In genomic region chr4:27846106-27846622, GRCm38 (mm10) we compare ENCODE assay signal across 16 mouse cellular contexts.
"Had no signal": no experiment of that assay in that cellular context is flagged by ENCODE, and none has a peak within 500 bp of the region (broad histone marks: within the 10 kb centered on the region; RNA-seq: fewer than 3 reads in every experiment).

No protein-coding gene starts in this region.

- H3K4me3 ChIP-seq: intestine, embryonic 15.5 days; kidney, embryonic 15.5 days; liver, embryonic 13.5 days; myocyte; neural tube, embryonic 13.5 days; stomach, embryonic 15.5 days had no signal

- H3K27ac ChIP-seq: intestine, embryonic 15.5 days; kidney, embryonic 15.5 days; liver, embryonic 13.5 days; neural tube, embryonic 13.5 days; stomach, embryonic 15.5 days had no signal

- ATAC-seq: intestine, embryonic 15.5 days had no signal

- H3K9ac ChIP-seq: intestine, embryonic 15.5 days; kidney, embryonic 15.5 days; liver, embryonic 13.5 days; neural tube, embryonic 13.5 days; stomach, embryonic 15.5 days had no signal

- H3K4me2 ChIP-seq: intestine, embryonic 15.5 days; kidney, embryonic 15.5 days; liver, embryonic 13.5 days; neural tube, embryonic 13.5 days; stomach, embryonic 15.5 days had no signal

- DNase-seq: kidney, adult 11 months; kidney, adult 8-10 months; kidney, postnatal 10 days; kidney, postnatal 36 days; liver, embryonic 13.5 days; lung, adult 2 months; lung, postnatal 14 days; lung, postnatal 4 days; right cerebral cortex, postnatal 25 days; spleen, adult 18-20 months; thymus, postnatal 25 days had no signal

- H3K36me3 ChIP-seq: intestine, embryonic 15.5 days; kidney, embryonic 15.5 days; liver, embryonic 13.5 days; neural tube, embryonic 13.5 days; stomach, embryonic 15.5 days had no signal

- H3K9me3 ChIP-seq: intestine, embryonic 15.5 days; kidney, embryonic 15.5 days; liver, embryonic 13.5 days; neural tube, embryonic 13.5 days; stomach, embryonic 15.5 days had no signal

- H3K27me3 ChIP-seq: intestine, embryonic 15.5 days; kidney, embryonic 15.5 days; liver, embryonic 13.5 days; neural tube, embryonic 13.5 days; stomach, embryonic 15.5 days had no signal

- H3K4me1 ChIP-seq: intestine, embryonic 15.5 days; kidney, embryonic 15.5 days; liver, embryonic 13.5 days; neural tube, embryonic 13.5 days; stomach, embryonic 15.5 days had no signal
